Mouse (Mus musculus) lung, postnatal 0 days (tissue): ENCODE results near the gene Dcaf4.

Source experiments
- CTCF ChIP-seq: IDR thresholded peaks from 2 replicates; pipeline ENCODE4 v1.5.1; 2016; ENCODE audit warnings: antibody characterized with exemption, mild to moderate bottlenecking
- EP300 ChIP-seq: IDR thresholded peaks from 2 replicates; pipeline ENCODE4 v1.6.1; 2016; ENCODE audit warnings: antibody characterized with exemption, mild to moderate bottlenecking, control low read depth

DNA sequence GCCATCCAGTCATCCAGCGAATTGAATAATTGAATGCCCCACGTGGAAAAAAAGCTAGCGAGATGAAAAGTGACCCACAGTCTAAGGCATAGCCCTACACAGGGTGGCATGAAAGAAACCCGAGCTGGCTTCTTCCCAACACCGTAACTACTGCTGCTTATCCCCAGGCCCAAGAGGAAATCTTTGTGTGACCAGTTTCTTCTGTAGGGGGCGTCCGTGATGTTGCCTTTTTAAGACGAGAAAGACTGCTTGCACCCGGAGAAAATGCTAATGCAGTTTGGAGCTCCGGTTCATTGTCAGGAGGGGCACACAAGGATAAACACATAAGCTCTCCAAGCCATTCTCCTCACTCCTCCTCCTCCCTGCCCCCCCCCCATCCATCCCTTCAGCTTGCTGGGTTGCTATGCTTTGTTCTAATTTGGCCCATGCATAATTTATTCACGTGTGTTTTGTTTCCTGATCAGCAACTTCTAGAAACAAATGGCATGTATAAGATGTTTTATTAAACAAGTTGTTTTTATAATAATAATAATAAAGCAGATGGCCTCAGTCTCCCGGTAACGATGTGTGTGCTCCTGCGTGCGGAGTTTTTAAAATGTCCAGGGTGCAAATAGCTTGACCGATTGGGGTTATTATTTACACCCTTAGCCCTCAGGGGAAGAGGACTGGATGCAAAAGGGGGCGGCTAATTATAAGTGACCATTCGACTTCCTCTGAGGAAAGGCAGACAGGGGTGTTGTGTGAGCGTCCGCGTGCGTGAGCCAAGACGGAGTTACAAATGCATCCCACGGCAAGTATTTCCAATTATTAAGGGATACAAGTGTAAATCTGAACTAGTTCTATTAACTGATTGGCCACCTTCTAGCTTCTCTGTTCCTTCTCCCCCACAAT, 35.2 kb upstream of the Dcaf4 start:
- TF ChIP-seq CTCF (no peak), EP300 (no peak)
